Mouse (Mus musculus) embryo, embryonic 9.5 days (tissue): ENCODE results near the gene Kdm5a.

ENCODE experiments used
- DNase-seq: peaks from one replicate; pipeline ENCODE4 v3.0.0-alpha.2; 2017; ENCODE audit errors: extremely low spot score

The Kdm5a gene

GRCm38 (mm10) chr6:120472455-120473140 lies 108.7 kb downstream of the Kdm5a start:
- peak; percentile 37 for DNase-seq

DNA sequence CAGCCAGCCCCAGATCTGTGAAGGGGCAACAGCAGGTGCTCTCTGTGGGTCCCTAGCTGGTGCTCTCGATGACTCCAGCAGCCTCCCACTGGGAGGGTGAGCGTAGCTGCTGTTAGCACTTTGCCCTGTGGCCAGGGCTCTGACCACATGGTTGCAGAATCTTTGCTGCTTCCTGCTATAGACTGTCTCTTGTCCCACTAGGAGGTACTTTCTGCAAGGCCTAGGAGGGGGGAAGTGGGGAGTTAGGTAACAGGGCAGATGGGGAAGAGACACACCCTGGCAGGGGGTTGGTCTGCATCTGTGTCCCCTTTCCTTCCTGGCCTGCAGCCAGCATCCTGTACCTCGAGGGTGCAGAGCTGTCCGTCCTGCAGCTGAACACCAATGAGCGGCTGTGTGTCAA lies 109.5 kb downstream of the Kdm5a start:
- DNase-seq: no peak

DNA sequence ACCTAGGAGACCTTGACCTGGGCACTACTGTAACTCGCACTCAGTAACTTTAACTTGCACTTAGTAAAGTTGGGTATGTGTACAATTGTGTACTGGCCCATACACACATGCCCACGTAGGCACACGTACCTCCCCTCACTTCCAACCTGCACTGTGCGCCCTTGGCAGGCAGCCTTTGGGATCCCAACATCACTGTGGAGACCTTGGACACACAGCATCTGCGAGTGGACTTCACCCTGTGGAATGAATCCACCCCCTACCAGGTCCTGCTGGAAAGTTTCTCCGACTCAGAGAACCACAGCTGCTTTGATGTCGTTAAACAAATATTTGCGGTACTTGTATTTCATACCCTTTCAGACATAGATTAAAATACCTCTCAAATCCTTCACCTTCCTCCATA lies 111.4 kb downstream of the Kdm5a start:
- no peak for DNase-seq

DNA sequence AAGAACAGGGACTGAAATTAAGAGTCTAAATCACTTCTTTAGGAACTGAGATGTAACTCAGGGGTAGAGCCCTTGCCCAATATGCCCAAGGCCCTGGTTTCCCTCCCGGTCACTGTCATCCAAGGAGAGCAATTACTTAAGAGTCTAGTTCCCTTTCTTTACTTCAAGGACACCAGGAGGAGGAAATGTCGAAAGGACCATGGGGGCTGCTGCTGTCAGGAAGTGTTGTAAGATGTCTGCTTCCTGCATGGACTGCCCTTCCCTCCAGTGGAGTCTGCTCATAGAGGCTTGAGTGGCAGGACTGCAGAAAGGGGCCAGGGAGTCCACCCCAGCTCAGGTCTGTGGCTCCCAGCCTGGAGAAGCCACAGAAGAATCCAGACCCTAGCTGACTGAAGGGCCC lies 115.4 kb downstream of the Kdm5a start:
- DNase-seq: no peak

GRCm38 (mm10) chr6:120480361-120480760 lies 116.4 kb downstream of the Kdm5a start:
- DNase-seq: no peak

GRCm38 (mm10) chr6:120481538-120481937 lies 117.6 kb downstream of the Kdm5a start:
- no peak for DNase-seq

DNA sequence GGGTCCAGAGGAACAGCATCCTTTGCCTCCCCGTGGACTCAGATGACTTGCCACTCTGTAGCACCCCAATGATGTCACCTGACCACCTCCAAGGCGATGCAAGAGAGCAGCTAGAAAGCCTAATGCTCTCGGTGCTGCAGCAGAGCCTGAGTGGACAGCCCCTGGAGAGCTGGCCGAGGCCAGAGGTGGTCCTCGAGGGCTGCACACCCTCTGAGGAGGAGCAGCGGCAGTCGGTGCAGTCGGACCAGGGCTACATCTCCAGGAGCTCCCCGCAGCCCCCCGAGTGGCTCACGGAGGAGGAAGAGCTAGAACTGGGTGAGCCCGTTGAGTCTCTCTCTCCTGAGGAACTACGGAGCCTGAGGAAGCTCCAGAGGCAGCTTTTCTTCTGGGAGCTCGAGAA lies 118.1 kb downstream of the Kdm5a start:
- no peak for DNase-seq

DNA sequence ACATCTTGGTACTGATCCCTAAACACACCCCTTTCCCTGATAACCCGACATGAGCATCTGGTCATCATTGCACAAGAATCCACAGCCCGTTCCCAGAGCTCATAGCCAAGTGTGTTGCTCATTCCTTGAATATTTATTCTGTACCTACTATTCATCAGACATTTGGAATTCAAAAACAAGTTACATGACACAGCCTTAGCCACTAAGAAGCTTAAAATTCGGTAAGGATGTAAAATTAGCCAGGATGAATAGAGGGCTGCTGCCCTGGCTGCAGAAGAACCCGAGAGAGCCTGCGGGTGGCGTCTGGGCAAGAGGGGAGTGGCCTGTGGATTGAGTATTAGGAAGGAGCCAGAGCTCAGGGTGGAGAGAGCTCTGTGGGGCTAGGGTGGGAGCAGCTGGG lies 118.8 kb downstream of the Kdm5a start:
- no peak for DNase-seq

GRCm38 (mm10) chr6:120483211-120483626 lies 119.3 kb downstream of the Kdm5a start:
- DNase-seq: no peak

- no peak for DNase-seq
These were observed 121.1 kb downstream of the Kdm5a start for GRCm38 (mm10) chr6:120485038-120485437.

- DNase-seq: no peak
These were observed 122.2 kb downstream of the Kdm5a start for GRCm38 (mm10) chr6:120486051-120486510.

DNA sequence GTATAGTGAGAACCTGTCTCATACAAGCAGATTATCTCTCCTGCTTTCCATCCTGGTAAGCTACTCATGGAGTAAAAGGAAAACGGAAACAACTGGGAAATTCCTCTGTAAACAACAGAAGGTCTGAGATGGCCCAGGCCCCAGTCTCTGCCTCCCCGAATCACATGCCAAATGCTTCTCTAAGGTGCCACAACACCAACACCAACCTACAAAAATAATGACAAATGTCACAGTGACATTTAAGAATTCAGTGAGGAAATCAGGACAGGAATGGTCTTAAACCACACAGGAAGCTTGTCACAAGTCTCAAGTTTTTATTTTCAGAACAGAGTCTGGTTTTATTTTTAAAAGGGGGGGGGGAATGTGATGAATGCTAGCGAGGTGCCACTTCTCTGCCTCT lies 124.7 kb downstream of the Kdm5a start:
- no peak for DNase-seq

- DNase-seq: no peak
These were observed 125.5 kb downstream of the Kdm5a start for GRCm38 (mm10) chr6:120489461-120489860.

GRCm38 (mm10) chr6:120491064-120491463 lies 127.1 kb downstream of the Kdm5a start:
- DNase-seq: no peak

DNA sequence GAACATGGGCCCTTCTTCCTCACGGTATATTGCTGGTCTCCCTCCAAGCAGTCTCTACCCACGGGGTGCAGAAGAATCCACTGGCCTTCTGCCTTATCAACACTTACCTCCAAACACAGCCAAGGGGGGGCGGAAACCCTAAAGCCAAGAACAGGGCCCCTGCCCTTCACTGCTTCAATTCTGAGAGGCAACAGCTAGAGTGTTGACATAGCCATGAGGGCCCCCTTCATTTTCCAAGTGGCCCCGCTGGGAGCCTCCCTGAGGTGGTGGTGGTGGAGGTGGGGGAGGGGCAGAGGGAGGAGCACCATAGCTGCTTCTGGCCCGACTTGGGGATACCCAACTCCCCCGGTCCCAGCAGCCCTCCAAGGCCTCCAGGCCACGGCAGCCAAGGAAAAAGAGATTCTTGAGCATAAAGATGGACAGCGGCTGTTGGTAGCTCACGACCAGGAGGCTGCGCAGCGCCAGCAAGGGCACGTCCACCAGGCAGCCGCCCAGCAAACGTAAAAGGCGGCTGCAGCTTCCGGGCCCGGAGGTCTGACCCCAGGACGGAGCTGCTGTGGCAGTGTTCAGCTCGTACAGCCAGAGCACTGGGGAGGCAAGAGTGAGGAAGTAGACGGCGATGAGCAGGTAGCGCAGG lies 128.1 kb downstream of the Kdm5a start:
- no peak for DNase-seq

DNA sequence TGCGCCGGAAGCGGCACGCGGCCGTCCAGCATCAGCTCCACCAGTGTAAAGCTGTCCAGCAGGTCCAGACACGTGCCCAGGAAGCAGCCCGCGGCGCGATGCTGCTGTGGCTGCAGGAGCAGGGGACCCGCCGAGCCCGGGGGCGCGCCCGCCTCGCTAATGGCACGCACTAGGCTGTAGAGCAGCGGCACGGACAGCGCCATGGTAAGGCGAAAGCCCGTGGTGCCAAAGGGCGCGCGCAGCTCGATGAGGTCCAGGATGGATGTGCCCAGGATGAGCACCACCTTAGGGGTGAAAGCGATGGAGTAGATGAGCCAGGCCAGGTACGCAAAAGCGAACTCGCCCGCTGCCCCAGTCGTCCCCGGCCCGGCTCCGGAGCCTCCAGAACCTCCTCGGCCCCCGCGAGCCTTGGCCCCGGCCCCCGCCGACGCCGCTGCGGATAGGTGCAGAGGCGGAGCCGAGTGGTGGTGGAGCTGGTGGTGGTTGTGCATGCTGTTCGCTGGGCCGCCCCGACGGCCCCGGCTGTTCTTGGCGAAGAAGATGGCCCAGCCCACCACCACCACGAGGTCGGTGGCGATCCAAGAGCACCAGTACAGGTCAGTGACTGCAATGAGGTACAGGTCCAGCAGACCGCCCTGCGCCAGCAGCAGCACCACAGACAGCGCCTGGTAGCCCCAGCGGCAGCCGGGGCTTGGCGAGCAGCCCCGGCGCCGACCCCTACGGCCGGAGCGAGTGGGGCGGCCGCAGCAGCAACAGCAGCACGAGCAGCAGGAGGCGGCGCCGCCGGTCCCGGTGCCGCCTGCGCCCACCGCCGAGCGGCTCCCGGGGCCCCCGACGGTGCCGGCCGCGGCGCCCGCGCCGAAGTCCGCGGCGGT lies 128.8 kb downstream of the Kdm5a start:
- DNase-seq: peak; percentile 54

DNA sequence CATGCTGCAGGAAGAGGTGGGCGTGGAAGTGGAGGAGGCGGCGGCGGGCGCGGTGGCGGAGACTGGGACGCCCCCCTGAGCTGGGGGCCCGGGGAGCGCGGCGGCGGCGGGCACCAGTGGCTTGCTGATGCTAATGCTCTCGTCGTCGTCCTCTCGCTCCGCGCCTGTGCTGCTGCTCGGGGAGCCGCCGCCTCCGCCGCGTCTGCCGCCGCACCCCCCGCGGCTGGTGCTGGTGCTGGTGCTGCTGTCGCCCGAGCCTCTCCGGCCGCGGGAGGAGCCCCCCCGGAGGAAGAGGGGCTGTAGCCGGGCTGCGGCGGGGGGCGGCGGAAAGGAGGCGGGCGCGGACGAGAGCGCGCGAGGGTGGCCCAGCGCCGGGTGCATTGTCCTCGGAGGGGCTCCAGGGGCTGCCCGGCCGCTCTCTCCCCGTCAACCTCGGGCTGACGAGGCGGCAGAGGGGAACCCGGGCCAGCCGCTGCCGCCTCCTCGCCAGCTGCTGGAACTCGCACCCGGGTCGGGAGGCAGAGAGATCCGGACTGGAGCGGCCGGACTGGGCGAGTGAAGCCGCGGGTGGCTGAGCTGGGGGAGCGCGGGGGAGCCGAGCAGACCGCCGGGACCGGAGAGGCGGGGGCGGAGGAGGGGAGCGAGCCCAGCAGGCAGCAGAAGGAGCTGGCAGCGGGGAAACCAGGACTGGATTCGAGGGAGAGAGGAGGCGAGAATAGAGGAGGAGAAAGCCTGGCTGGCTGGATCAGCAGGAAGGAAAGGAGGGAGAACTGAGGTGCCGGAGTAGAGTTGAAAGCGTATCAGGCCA lies 129.7 kb downstream of the Kdm5a start, which contains the start of gene Tmem121b:
Gene Tmem121b (minus strand): TSS at position 434 of the 808 bp plus-strand sequence.
- peak; percentile 87 for DNase-seq
